Mouse (Mus musculus) midbrain, embryonic 16.5 days (tissue): ENCODE results near the gene Cnnm2. TPM values are rescaled to one million over a fixed set of nuclear protein-coding genes. Genes with fewer than 3 reads are reported as not detected.

Experiments used
- ATAC-seq: fragments of 200-750 bp; cut with Nextera tagmentation; 2 replicates; pipeline ENCODE4 v1.8.0; 2017; ENCODE audit warnings: moderate TSS enrichment
- H3K27ac ChIP-seq: fragments of 300-500 bp; sonication (generic); 2 replicates; pipeline ENCODE4 v1.5.1; 2014; ENCODE audit warnings: mild to moderate bottlenecking, low read length, mixed read lengths
- H3K27me3 ChIP-seq: fragments of 300-500 bp; sonication (generic); 2 replicates; pipeline ENCODE4 v1.6.1; 2014; ENCODE audit warnings: low read depth, low read length, mixed read lengths; ENCODE audit not compliant: control insufficient read depth, insufficient read depth
- H3K36me3 ChIP-seq: fragments of 300-500 bp; sonication (generic); 2 replicates; pipeline ENCODE4 v1.6.1; 2014; ENCODE audit warnings: mild to moderate bottlenecking, low read length, moderate library complexity, mixed read lengths; ENCODE audit not compliant: control insufficient read depth, insufficient read depth
- H3K4me1 ChIP-seq: fragments of 300-500 bp; sonication (generic); 2 replicates; pipeline ENCODE4 v1.6.1; 2014; ENCODE audit warnings: mild to moderate bottlenecking, low read length, mixed read lengths; ENCODE audit not compliant: control insufficient read depth, insufficient read depth
- H3K4me2 ChIP-seq: fragments of 300-500 bp; sonication (generic); 2 replicates; pipeline ENCODE4 v1.6.1; 2014; ENCODE audit warnings: mild to moderate bottlenecking, low read length, mixed read lengths
- H3K4me3 ChIP-seq: fragments of 300-500 bp; sonication (generic); 2 replicates; pipeline ENCODE4 v1.5.1; 2014; ENCODE audit warnings: low read depth, mild to moderate bottlenecking, low read length, moderate library complexity, mixed read lengths
- H3K9ac ChIP-seq: fragments of 300-500 bp; sonication (generic); 2 replicates; pipeline ENCODE4 v1.6.1; 2014; ENCODE audit warnings: low read depth, low read length, mixed read lengths
- H3K9me3 ChIP-seq: fragments of 300-500 bp; sonication (generic); replicated peaks from 2 replicates; pipeline ENCODE4 v1.6.1; 2014; ENCODE audit warnings: mild to moderate bottlenecking, low read length, mixed read lengths; ENCODE audit not compliant: control insufficient read depth, poor library complexity, severe bottlenecking
- whole genome bisulfite sequencing: fragments of 180-500 bp; shearing (Covaris S2); extraction: QIAGEN DNeasy Blood & Tissue Kit; methylation state at CpG from one replicate; pipeline ENCODE4 v1.1.7; 2014; 5-methylcytosine and 5-hydroxymethylcytosine counted together
- polyA plus RNA-seq: library from polyadenylated mRNA; unstranded; fragments of >200 nt; fragmentation: Nextera tagmentation; extraction: Ambion mirVana; gene quantifications from 2 replicates; pipeline ENCODE4 v1.2.1, GENCODE M21; 2015

The Cnnm2 gene
- polyA plus RNA-seq, 1 experiment from 2014 or later: 6.8 TPM

GRCm38 (mm10) chr19:46900786-46901185 is 139.4 kb downstream of the Cnnm2 start:
- H3K4me3 ChIP-seq: no peak overlapping the region
- H3K4me1 ChIP-seq: no peaks in the 10 kb centered on the region
- H3K27me3 ChIP-seq: no peaks in the 10 kb centered on the region
- H3K36me3 ChIP-seq: peaks cover 19% of the 10 kb centered on the region
- ATAC-seq: no peak
- no peak overlapping the region for H3K9ac ChIP-seq
- 93% methylated on average over 6 of the region's 6 CpGs for WGBS
- H3K9me3 ChIP-seq: no peaks in the 10 kb centered on the region; the same call in 1 of the 2 replicates
- H3K27ac ChIP-seq: no peak overlapping the region
- no peak overlapping the region for H3K4me2 ChIP-seq

- WGBS: 91% methylated on average over 5 of the region's 5 CpGs
- no peak overlapping the region for H3K27ac ChIP-seq
- H3K4me3 ChIP-seq: no peak overlapping the region
- no peak overlapping the region for H3K9ac ChIP-seq
- H3K36me3 ChIP-seq: peaks cover 16% of the 10 kb centered on the region
- no peaks in the 10 kb centered on the region for H3K4me1 ChIP-seq
- H3K4me2 ChIP-seq: no peak overlapping the region
- no peaks in the 10 kb centered on the region for H3K27me3 ChIP-seq
- no peak for ATAC-seq
- no peaks in the 10 kb centered on the region; the same call in 1 of the 2 replicates for H3K9me3 ChIP-seq
These were observed 139.9 kb downstream of the Cnnm2 start for GRCm38 (mm10) chr19:46901323-46901722.

GRCm38 (mm10) chr19:46903379-46903778 is 142.0 kb downstream of the Cnnm2 start:
- Histone ChIP-seq H3K27me3 (no peaks in the 10 kb centered on the region), H3K9me3 (no peaks in the 10 kb centered on the region), H3K4me3 (no peak overlapping the region), H3K36me3 (no peaks in the 10 kb centered on the region), H3K4me2 (no peak overlapping the region), H3K4me1 (no peaks in the 10 kb centered on the region), H3K27ac (no peak overlapping the region), H3K9ac (no peak overlapping the region)
- no peak for ATAC-seq
- WGBS: 94% methylated on average over 5 of the region's 5 CpGs

- Histone ChIP-seq H3K36me3 (no peaks in the 10 kb centered on the region), H3K4me3 (no peak overlapping the region), H3K27ac (no peak overlapping the region), H3K27me3 (no peaks in the 10 kb centered on the region), H3K9ac (no peak overlapping the region), H3K4me1 (peaks cover 6% of the 10 kb centered on the region; the same call in 1 of the 2 replicates), H3K4me2 (no peak overlapping the region), H3K9me3 (no peaks in the 10 kb centered on the region)
- WGBS: 85% methylated on average over 1 of the region's 1 CpGs
- no peak for ATAC-seq
These were observed 143.5 kb downstream of the Cnnm2 start for GRCm38 (mm10) chr19:46904907-46905306.

GRCm38 (mm10) chr19:46905383-46905782 is 144.0 kb downstream of the Cnnm2 start:
- Histone ChIP-seq H3K4me1 (peaks cover 6% of the 10 kb centered on the region; the same call in 1 of the 2 replicates), H3K27ac (no peak overlapping the region), H3K9ac (no peak overlapping the region), H3K27me3 (no peaks in the 10 kb centered on the region), H3K4me2 (no peak overlapping the region), H3K36me3 (no peaks in the 10 kb centered on the region), H3K9me3 (no peaks in the 10 kb centered on the region), H3K4me3 (no peak overlapping the region)
- ATAC-seq: no peak

GRCm38 (mm10) chr19:46905971-46906370 is 144.6 kb downstream of the Cnnm2 start:
- no peak for ATAC-seq
- H3K9me3 ChIP-seq: no peaks in the 10 kb centered on the region
- no peak overlapping the region for H3K27ac ChIP-seq
- H3K36me3 ChIP-seq: no peaks in the 10 kb centered on the region
- WGBS: 91% methylated on average over 4 of the region's 4 CpGs
- H3K9ac ChIP-seq: no peak overlapping the region
- no peak overlapping the region for H3K4me2 ChIP-seq
- H3K27me3 ChIP-seq: no peaks in the 10 kb centered on the region
- H3K4me1 ChIP-seq: peaks cover 6% of the 10 kb centered on the region; the same call in 1 of the 2 replicates
- no peak overlapping the region for H3K4me3 ChIP-seq

GRCm38 (mm10) chr19:46908207-46908606 is 146.8 kb downstream of the Cnnm2 start:
- Histone ChIP-seq H3K9me3 (no peaks in the 10 kb centered on the region), H3K27ac (no peak overlapping the region), H3K4me3 (no peak overlapping the region), H3K36me3 (no peaks in the 10 kb centered on the region), H3K4me1 (peaks cover 6% of the 10 kb centered on the region; the same call in 1 of the 2 replicates), H3K4me2 (no peak overlapping the region), H3K9ac (no peak overlapping the region), H3K27me3 (no peaks in the 10 kb centered on the region)
- no peak for ATAC-seq
- 66% methylated on average over 5 of the region's 5 CpGs for WGBS

- Histone ChIP-seq H3K9ac (no peak overlapping the region), H3K36me3 (no peaks in the 10 kb centered on the region), H3K9me3 (no peaks in the 10 kb centered on the region), H3K4me1 (peaks cover 6% of the 10 kb centered on the region; the same call in 1 of the 2 replicates), H3K27me3 (no peaks in the 10 kb centered on the region), H3K27ac (0 out of 2 replicates have a peak overlapping the region, but pooled peaks have one; percentile 17), H3K4me3 (no peak overlapping the region), H3K4me2 (no peak overlapping the region)
- 35% methylated on average over 4 of the region's 4 CpGs for WGBS
- no peak for ATAC-seq
These were observed 147.6 kb downstream of the Cnnm2 start for GRCm38 (mm10) chr19:46908977-46909376.

GRCm38 (mm10) chr19:46911492-46911891 is 150.1 kb downstream of the Cnnm2 start:
- Histone ChIP-seq H3K9me3 (no peaks in the 10 kb centered on the region), H3K4me3 (no peak overlapping the region), H3K27me3 (no peaks in the 10 kb centered on the region), H3K4me1 (peaks cover 6% of the 10 kb centered on the region; the same call in 1 of the 2 replicates), H3K36me3 (no peaks in the 10 kb centered on the region), H3K4me2 (no peak overlapping the region), H3K9ac (no peak overlapping the region), H3K27ac (no peak overlapping the region)
- no peak for ATAC-seq
- 92% methylated on average over 3 of the region's 3 CpGs for WGBS
